Mouse (Mus musculus) gastrocnemius, postnatal 36 days (tissue): ENCODE results near the gene Plekhb1. TPM values are rescaled to one million over a fixed set of nuclear protein-coding genes. Genes with fewer than 3 reads are reported as not detected.

Experiments
- total RNA-seq, 2 experiments: library from RNA; stranded (reverse); gene quantifications; 2 replicates each; pipeline ENCODE4 v1.2.3; 2021

Gene Plekhb1
- total RNA-seq, 2 experiments from 2014 or later: 24.3 to 27.6 TPM

Other genes starting within 250 kb of the Plekhb1 start
- gene Ucp3, start 189.4 kb downstream of the Plekhb1 start, total RNA-seq: 100 to 1,000 TPM; 173 to 239 TPM
- 10 to 100 TPM; 29.8 to 36.9 TPM for gene Ucp2, start 169.1 kb downstream of the Plekhb1 start, total RNA-seq
- not detected for gene Dnajb13, start 147.5 kb downstream of the Plekhb1 start, total RNA-seq
- gene Coa4, start 125.3 kb downstream of the Plekhb1 start, total RNA-seq: 10 to 100 TPM in 1 of 2 experiments, 1 to 10 TPM in 1; 9.1 to 10.4 TPM
- gene Rab6a, start 55.0 kb downstream of the Plekhb1 start, total RNA-seq: 10 to 100 TPM; 53.8 to 59.7 TPM
- 10 to 100 TPM; 54.6 to 60.6 TPM for gene Mrpl48, start 54.1 kb downstream of the Plekhb1 start, total RNA-seq
- 10 to 100 TPM; 33.8 to 37.1 TPM for gene Fam168a, start 44.2 kb upstream of the Plekhb1 start, total RNA-seq
- 10 to 100 TPM in 1 of 2 experiments, 1 to 10 TPM in 1; 5.3 to 12.2 TPM for gene Relt, start 201.0 kb upstream of the Plekhb1 start, total RNA-seq